Mouse (Mus musculus): ENCODE measurements at regions not wholly inside any gene's neighbourhood (a gene's known extent, or its start where the extent isn't known, plus 50 kb on each side); places are given as distances from the start of the nearest gene placed in this dataset.

DNA sequence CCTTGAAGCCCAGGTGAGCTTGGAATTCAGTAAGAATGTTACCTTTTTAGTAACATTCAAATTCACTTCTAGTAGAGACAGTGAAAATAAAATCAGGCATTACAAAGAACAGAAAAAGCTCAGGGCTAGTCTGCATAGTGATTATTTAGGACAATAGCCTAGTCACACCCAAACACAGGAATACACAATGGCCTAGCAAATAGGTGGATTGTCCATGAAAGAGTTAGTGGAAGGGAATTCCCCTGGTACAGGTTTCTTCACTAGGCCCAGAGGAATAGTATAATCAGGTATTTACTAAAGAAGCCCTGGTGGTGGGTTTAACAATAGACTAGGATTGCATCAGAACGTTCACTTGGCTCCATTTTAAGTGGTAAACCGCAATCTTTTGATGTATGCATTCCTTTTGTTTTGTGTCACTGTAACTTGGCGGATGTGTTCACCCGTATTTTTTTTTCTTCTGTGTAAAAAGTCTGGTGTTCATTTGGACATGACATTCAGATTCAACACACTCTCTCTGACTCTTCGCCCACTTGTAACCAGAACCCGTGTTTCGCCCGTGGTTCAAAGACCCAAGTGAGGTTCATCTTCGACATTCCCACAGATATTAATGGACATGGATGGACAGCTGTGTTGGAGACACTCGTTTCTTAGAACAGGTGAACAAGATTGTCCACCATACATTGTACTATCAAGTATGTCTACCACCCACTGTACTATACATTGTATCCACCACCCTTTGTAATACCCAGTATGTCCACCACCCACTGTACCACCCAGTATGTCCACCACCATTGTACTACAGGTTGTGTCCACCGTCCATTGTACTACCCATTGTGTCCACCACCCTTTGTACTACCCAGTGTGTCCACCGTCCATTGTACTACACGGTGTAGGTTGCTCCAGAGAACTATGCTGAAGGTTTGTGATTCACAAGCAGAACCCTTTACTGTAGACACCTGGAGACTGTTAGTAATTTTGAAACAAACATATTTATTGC, 146.9 kb upstream of the Negr1 start:
- DNase-seq (ENCODE audit: low spot score) = no peak

DNA sequence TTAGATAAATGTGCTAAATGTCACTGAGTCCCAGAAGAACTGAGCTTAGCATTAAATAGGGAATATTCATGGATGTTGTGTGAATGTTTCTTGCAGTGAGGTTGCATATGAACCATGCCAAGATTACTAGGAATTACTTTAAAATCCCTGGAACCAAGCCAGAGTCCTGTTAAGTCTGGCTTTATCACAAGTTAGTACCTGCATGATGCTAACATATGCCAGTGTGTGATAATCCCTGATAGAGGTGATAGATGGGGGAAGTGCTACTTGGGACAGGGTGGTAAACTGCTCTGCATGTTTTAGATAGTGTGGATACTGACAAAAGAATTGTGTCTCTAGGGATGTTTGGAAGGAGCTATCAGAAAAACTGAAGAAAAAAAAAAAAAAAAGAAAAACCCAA, 143.5 kb upstream of the Negr1 start:
- no peak for DNase-seq (ENCODE audit: low spot score)

DNA sequence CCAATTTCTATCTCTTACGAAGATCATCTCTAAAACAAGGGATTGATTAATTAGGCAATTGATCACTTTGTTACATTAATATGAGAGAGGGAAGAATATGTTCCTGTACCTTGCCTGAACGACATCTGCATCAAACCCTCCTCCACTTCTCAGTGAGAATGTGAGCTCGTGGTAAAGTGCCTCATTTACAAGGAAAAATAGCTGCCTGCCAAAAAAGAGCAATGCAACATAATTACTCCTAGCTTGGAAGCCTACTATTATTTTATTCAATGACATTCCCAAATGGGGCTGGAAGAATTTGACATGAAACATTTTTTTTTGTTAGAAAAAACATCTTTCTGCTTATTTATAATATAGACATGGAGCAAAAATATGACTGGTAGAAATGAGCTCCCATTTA, 138.5 kb upstream of the Negr1 start:
- no peak for DNase-seq (ENCODE audit: low spot score)

DNA sequence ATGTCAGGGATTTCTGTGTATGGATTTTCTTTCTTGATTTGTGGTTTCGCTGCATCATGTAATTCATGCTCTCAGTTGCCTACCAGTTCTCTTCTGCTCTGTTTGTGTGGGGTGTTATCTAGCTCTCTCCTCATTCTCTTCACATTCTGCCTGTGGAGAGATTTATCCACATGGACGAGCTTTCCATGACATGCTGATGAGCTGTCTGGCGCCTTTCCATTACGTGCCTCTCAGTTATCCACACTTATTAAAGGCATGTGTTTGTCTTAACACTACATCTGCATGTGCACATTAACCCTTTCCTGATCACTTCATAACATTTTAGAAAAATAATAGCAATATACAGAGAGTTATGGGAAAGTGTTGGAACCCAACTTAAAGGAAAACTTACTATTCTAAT, 106.6 kb upstream of the Negr1 start:
- no peak for DNase-seq (ENCODE audit: low spot score)

DNA sequence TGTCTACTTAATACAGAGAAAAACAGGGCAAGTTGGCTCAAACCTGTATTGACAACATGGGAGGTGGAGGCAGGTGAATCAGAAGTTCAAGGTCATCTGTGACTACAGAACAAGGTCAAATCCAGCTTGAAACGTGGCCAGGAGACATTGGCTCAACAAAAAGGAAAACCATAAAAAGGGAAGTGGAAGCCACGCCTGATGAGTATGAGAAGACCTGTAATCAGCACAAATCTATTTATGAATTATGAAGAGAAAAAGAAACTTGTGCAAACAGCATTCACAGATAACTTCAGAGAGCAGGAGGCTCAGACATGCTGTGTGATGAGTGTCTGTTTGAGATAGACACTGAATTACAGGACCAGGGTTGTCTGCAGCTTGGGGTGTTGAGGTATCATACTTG, 98.3 kb upstream of the Negr1 start:
- DNase-seq (ENCODE audit: low spot score) = no peak

DNA sequence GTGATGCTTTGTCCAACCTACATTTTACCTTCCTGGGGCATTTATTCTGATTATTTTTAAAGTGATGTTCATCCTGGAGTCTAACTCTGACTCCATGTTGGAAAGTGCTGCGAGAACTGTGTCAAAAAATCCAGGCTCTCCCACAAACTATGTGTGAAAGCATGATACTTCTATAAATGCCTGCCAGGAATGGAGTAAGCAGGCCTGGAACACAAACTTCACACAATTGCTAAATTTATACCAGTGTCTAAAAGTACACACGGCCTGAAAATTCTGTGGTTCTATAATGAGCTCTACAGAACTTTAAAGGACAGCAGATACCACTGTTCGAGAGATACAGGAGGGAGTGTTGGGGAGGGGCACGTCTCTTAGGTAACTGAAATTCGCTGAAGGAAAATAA, 96.0 kb upstream of the Negr1 start:
- no peak for DNase-seq (ENCODE audit: low spot score)

DNA sequence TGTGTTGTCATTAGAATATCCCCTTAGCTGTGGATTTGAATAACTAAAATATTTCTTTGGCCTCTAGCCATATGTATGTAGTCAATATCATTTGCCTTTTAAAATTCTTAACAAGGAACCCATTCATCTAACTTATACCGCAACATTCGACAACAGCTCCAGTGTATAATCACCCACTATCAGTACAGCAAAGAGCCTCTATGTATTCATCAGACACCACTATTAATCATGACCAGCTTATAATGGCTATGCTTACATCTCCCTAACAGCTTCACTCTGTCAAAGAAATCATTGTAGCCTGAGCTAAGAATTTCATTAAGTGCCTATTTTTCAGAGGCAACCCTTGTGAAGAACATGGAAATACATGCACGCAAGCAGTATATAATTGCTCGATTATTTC, 88.9 kb upstream of the Negr1 start:
- DNase-seq (ENCODE audit: low spot score) = no peak

Data from retina, embryonic 14.5 days (tissue).